Mouse (Mus musculus) heart, embryonic 13.5 days (tissue): ENCODE data around the gene A530016L24Rik. TPM values are rescaled to one million over a fixed set of nuclear protein-coding genes. Genes with fewer than 3 reads are reported as not detected.

ENCODE experiments used
- ATAC-seq: fragments of 200-750 bp; cut with Nextera tagmentation; 2 replicates; pipeline ENCODE4 v1.8.0; 2017; ENCODE audit warnings: moderate TSS enrichment; ENCODE audit not compliant: insufficient number of reproducible peaks, low FRiP score, low TSS enrichment; ENCODE audit errors: extremely low read depth
- H3K27ac ChIP-seq: fragments of 300-500 bp; sonication (generic); replicated peaks from 2 replicates; pipeline ENCODE4 v1.5.1; 2015; ENCODE audit warnings: moderate library complexity, mild to moderate bottlenecking, inconsistent platforms
- H3K27me3 ChIP-seq: fragments of 300-500 bp; sonication (generic); replicated peaks from 2 replicates; pipeline ENCODE4 v1.6.1; 2015; ENCODE audit warnings: mild to moderate bottlenecking, inconsistent platforms
- H3K36me3 ChIP-seq: fragments of 300-500 bp; sonication (generic); 2 replicates; pipeline ENCODE4 v1.6.1; 2015; ENCODE audit warnings: mild to moderate bottlenecking, inconsistent platforms
- H3K4me1 ChIP-seq: fragments of 300-500 bp; sonication (generic); 2 replicates; pipeline ENCODE4 v1.6.1; 2015; ENCODE audit warnings: inconsistent platforms
- H3K4me2 ChIP-seq: fragments of 300-500 bp; sonication (generic); 2 replicates; pipeline ENCODE4 v1.6.1; 2015; ENCODE audit warnings: inconsistent platforms, mild to moderate bottlenecking, moderate library complexity
- H3K4me3 ChIP-seq: fragments of 300-500 bp; sonication (generic); 2 replicates; pipeline ENCODE4 v1.5.1; 2015; ENCODE audit warnings: moderate library complexity, mild to moderate bottlenecking, inconsistent platforms
- H3K9ac ChIP-seq: fragments of 300-500 bp; sonication (generic); 2 replicates; pipeline ENCODE4 v1.6.1; 2015; ENCODE audit warnings: inconsistent platforms, mild to moderate bottlenecking, moderate library complexity
- H3K9me3 ChIP-seq: fragments of 300-500 bp; sonication (generic); 2 replicates; pipeline ENCODE4 v1.6.1; 2016; ENCODE audit warnings: inconsistent platforms
- WGBS: fragments of 180-500 bp; shearing (Covaris S2); methylation state at CpG from one replicate; pipeline ENCODE4 v1.1.7; 2015; ENCODE audit warnings: mixed read lengths; 5-methylcytosine and 5-hydroxymethylcytosine counted together
- polyA plus RNA-seq: library from polyadenylated mRNA; unstranded; fragments of >200 nt; fragmentation: Nextera tagmentation; extraction: Ambion mirVana; gene quantifications from 2 replicates; pipeline ENCODE4 v1.2.1, GENCODE M21; 2015

A530016L24Rik gene
- polyA plus RNA-seq, 1 experiment from 2014 or later: 6.2 TPM

GRCm38 (mm10) chr12:112503003-112503771, 13.9 kb downstream of the A530016L24Rik start:
- no peak for ATAC-seq

GRCm38 (mm10) chr12:112506267-112506666, 17.0 kb downstream of the A530016L24Rik start:
- no peak for ATAC-seq

More at GRCm38 (mm10) chr12:112503003-112503771, 13.9 kb downstream of the A530016L24Rik start:
- Histone ChIP-seq H3K4me3 (no peak overlapping the region), H3K27me3 (peaks cover 43% of the 10 kb centered on the region), H3K4me1 (peaks cover 25% of the 10 kb centered on the region), H3K36me3 (no peaks in the 10 kb centered on the region), H3K27ac (no peak overlapping the region), H3K9ac (no peak overlapping the region), H3K4me2 (peak overlapping the region; percentile 48), H3K9me3 (no peaks in the 10 kb centered on the region)
- WGBS: 8% methylated on average over 19 of the region's 19 CpGs

DNA sequence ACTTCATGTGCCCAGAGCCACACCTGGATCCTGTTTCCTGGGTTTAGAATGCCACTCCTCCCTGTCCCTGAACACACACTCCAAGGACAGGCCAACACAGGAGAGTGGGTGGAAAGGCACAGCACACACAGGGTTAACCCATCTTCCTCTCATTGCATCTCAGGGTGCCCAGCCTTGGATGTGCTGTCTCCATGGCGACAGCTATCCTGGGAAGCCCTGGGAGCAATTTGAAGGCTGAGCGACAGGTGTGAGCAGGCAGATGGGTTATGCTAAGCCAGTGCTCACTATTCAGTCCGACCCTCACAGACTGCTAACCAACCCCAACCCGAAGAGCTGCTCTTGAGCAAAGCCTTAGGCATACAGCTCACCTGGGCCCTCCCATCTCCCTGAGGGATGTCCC, 18.0 kb downstream of the A530016L24Rik start:
- H3K27me3 ChIP-seq: peaks cover 73% of the 10 kb centered on the region
- H3K9me3 ChIP-seq: no peaks in the 10 kb centered on the region
- H3K4me1 ChIP-seq: peaks cover 22% of the 10 kb centered on the region
- no peak overlapping the region for H3K4me2 ChIP-seq
- ATAC-seq: no peak
- no peak overlapping the region for H3K27ac ChIP-seq
- no peaks in the 10 kb centered on the region for H3K36me3 ChIP-seq
- H3K9ac ChIP-seq: no peak overlapping the region
- WGBS: 49% methylated on average over 4 of the region's 4 CpGs
- H3K4me3 ChIP-seq: no peak overlapping the region

More at GRCm38 (mm10) chr12:112506267-112506666, 17.0 kb downstream of the A530016L24Rik start:
- H3K4me2 ChIP-seq: no peak overlapping the region
- 66% methylated on average over 6 of the region's 6 CpGs for WGBS
- peaks cover 63% of the 10 kb centered on the region for H3K27me3 ChIP-seq
- no peaks in the 10 kb centered on the region for H3K36me3 ChIP-seq
- H3K4me3 ChIP-seq: no peak overlapping the region
- H3K9me3 ChIP-seq: no peaks in the 10 kb centered on the region
- no peak overlapping the region for H3K9ac ChIP-seq
- peaks cover 32% of the 10 kb centered on the region for H3K4me1 ChIP-seq
- H3K27ac ChIP-seq: no peak overlapping the region

GRCm38 (mm10) chr12:112507984-112508383, 18.7 kb downstream of the A530016L24Rik start:
- no peak for ATAC-seq
- Histone ChIP-seq H3K9ac (no peak overlapping the region), H3K27me3 (peaks cover 80% of the 10 kb centered on the region), H3K9me3 (no peaks in the 10 kb centered on the region), H3K4me2 (no peak overlapping the region), H3K4me1 (peaks cover 15% of the 10 kb centered on the region), H3K4me3 (no peak overlapping the region), H3K27ac (no peak overlapping the region), H3K36me3 (no peaks in the 10 kb centered on the region)
- 59% methylated on average over 3 of the region's 3 CpGs for WGBS

DNA sequence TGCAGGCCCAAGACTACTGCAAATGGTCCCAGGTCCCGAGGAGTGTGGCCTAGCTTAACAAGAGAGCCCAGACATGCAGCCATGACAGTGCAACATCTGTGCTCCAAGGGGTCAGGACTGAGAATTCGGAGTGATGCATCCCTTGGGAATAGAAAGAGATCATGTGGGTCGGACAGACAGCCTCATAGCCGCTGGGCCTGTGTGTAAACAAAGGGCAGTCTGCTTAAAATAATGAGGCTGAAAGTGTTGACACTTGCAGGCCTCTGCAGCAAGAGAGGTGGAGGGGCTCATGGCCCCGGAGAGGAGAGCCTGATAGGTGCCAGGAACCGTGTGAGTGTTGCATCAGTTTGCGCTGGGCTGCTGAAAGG, 21.1 kb downstream of the A530016L24Rik start:
- Histone ChIP-seq H3K4me1 (peaks cover 8% of the 10 kb centered on the region), H3K9ac (no peak overlapping the region), H3K9me3 (no peaks in the 10 kb centered on the region), H3K27me3 (peaks cover 84% of the 10 kb centered on the region), H3K27ac (no peak overlapping the region), H3K4me2 (peak overlapping the region; percentile 81), H3K36me3 (no peaks in the 10 kb centered on the region), H3K4me3 (peak overlapping the region; percentile 48)
- 16% methylated on average over 7 of the region's 7 CpGs for WGBS
- no peak for ATAC-seq

- H3K36me3 ChIP-seq: no peaks in the 10 kb centered on the region
- H3K4me3 ChIP-seq: peak overlapping the region; percentile 48
- ATAC-seq: 0 out of 2 replicates have a peak, but pooled peaks have one; percentile 44
- H3K27ac ChIP-seq: no peak overlapping the region
- WGBS: 3% methylated on average over 62 of the region's 62 CpGs
- peaks cover 8% of the 10 kb centered on the region for H3K4me1 ChIP-seq
- peaks cover 79% of the 10 kb centered on the region for H3K27me3 ChIP-seq
- peak overlapping the region; percentile 81 for H3K4me2 ChIP-seq
- no peaks in the 10 kb centered on the region for H3K9me3 ChIP-seq
- no peak overlapping the region for H3K9ac ChIP-seq
Measured at GRCm38 (mm10) chr12:112510733-112511372, 21.6 kb downstream of the A530016L24Rik start.

DNA sequence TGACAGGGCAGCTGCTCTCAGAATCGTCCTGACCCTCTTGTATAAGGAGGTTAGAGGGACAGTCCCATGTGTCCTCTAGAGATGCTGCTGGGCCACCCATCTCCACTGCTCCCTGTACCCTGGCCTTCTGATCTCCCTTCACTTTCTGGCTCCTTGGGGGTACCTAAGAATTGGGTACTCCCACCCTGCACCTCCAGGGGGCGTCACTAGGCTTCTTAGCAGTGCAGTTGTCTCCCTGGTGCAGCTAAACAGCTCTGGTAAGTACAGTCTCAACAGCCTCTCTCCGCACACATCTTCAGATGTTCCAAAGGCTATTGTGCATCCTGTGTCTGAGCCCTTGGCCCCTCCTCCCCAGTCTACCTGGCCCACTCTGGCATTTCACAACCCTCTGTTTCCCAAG, 25.6 kb downstream of the A530016L24Rik start:
- H3K9me3 ChIP-seq: no peaks in the 10 kb centered on the region
- 45% methylated on average over 3 of the region's 3 CpGs for WGBS
- H3K27me3 ChIP-seq: peaks cover 48% of the 10 kb centered on the region
- ATAC-seq: no peak
- H3K4me2 ChIP-seq: no peak overlapping the region
- no peak overlapping the region for H3K4me3 ChIP-seq
- H3K9ac ChIP-seq: no peak overlapping the region
- H3K36me3 ChIP-seq: no peaks in the 10 kb centered on the region
- H3K4me1 ChIP-seq: peaks cover 36% of the 10 kb centered on the region
- no peak overlapping the region for H3K27ac ChIP-seq

- H3K9ac ChIP-seq: no peak within 1 kb of the TSS
- H3K27ac ChIP-seq: peak within 1 kb of the TSS; percentile 65
- H3K9me3 ChIP-seq: no peaks in the 10 kb centered on the region
- H3K4me2 ChIP-seq: peak within 1 kb of the TSS; percentile 33
- H3K4me3 ChIP-seq: no peak within 1 kb of the TSS
- ATAC-seq: no peak
- WGBS: 17% methylated on average over 14 of the region's 14 CpGs
- H3K36me3 ChIP-seq: no peaks in the 10 kb centered on the region
- H3K4me1 ChIP-seq: peaks cover 27% of the 10 kb centered on the region
- H3K27me3 ChIP-seq: peaks cover 40% of the 10 kb centered on the region
Measured at GRCm38 (mm10) chr12:112516697-112517337, 27.6 kb downstream of the A530016L24Rik start, which contains the start of gene Tmem179. Gene Tmem179, minus strand, starts transcription at chr12:112516747.

DNA sequence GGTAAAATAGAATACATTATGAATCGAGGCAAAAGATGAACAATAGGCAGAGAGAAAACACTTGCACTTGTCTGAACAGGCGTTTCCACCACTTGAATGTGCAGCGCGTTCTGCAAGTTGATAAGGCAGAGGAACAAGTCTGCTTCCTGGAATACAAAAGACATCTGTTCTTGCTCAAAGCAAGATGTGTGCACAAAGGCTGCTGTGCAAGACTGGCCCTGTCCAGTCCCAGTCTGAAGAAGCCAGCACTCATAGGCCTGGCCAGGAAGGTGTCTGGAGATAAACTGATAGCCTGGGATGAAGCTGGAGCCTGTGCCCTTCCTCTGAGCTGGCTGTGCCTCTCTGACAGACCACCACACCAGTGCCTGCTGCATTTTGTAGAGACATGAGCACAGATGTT, 28.9 kb downstream of the A530016L24Rik start:
- Histone ChIP-seq H3K4me1 (peaks cover 27% of the 10 kb centered on the region), H3K36me3 (no peaks in the 10 kb centered on the region), H3K4me3 (no peak overlapping the region), H3K27me3 (peaks cover 39% of the 10 kb centered on the region), H3K27ac (peak overlapping the region; percentile 65), H3K4me2 (peak overlapping the region; percentile 33), H3K9me3 (no peaks in the 10 kb centered on the region), H3K9ac (no peak overlapping the region)
- 7% methylated on average over 4 of the region's 4 CpGs for WGBS
- ATAC-seq: 0 out of 2 replicates have a peak, but pooled peaks have one; percentile 39

DNA sequence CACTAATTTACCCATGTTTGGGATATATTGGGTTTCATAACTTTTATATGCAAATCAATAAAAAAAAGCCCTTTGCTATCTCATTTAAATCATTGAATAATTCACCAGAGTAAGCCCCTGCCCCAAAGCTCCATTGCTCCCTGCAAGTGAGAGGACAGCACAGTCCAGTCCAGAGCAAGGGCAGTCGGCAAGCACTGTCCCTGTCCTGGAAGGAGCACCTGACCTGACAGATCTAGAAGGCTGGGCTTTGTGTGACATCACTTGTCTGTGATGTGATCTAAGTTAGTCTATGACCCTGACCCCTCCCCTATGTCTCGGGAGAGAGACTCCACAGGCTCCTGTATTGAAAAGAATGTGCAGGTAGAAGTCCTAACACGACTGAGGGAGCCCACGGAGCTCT, 44.5 kb downstream of the A530016L24Rik start:
- peaks cover 58% of the 10 kb centered on the region for H3K27me3 ChIP-seq
- no peaks in the 10 kb centered on the region for H3K4me1 ChIP-seq
- no peak for ATAC-seq
- no peaks in the 10 kb centered on the region for H3K9me3 ChIP-seq
- H3K27ac ChIP-seq: no peak overlapping the region
- H3K4me3 ChIP-seq: no peak overlapping the region
- no peak overlapping the region for H3K4me2 ChIP-seq
- no peaks in the 10 kb centered on the region for H3K36me3 ChIP-seq
- WGBS: 83% methylated on average over 4 of the region's 4 CpGs
- no peak overlapping the region for H3K9ac ChIP-seq

GRCm38 (mm10) chr12:112537233-112537632, 48.0 kb downstream of the A530016L24Rik start:
- Histone ChIP-seq H3K27ac (no peak overlapping the region), H3K4me1 (peaks cover 12% of the 10 kb centered on the region), H3K4me3 (no peak overlapping the region), H3K27me3 (peaks cover 60% of the 10 kb centered on the region), H3K4me2 (no peak overlapping the region), H3K9me3 (no peaks in the 10 kb centered on the region), H3K36me3 (no peaks in the 10 kb centered on the region), H3K9ac (no peak overlapping the region)
- ATAC-seq: no peak
- 78% methylated on average over 6 of the region's 6 CpGs for WGBS
